Mouse (Mus musculus): ENCODE results near the gene Lhx2. TPM values are rescaled to one million over a fixed set of nuclear protein-coding genes. Genes with fewer than 3 reads are reported as not detected.

Lhx2 gene
- polyA plus RNA-seq, 1 experiment = 0.89 TPM

GRCm38 (mm10) chr2:38354717-38355510 lies 15.8 kb downstream of the Lhx2 start:
- H3K27me3 ChIP-seq (ENCODE audit: control insufficient read depth, insufficient read depth, insufficient read length) = peaks cover 14% of the 10 kb centered on the region
- H3K4me2 ChIP-seq (ENCODE audit: low read depth) = no peak overlapping the region
- no peak overlapping the region for H3ac ChIP-seq (ENCODE audit: control insufficient read depth, insufficient read length)
- H3K36me3 ChIP-seq (ENCODE audit: control insufficient read depth, insufficient read depth) = no peaks in the 10 kb centered on the region
- no peak for TF ChIP-seq E2F4 (IDR thresholded peaks at IDR 0.05; ENCODE audit: insufficient read depth)
- TF ChIP-seq REST (IDR thresholded peaks at IDR 0.05; ENCODE audit: insufficient read depth, insufficient read length) = no peak
- TF ChIP-seq POLR2A (IDR thresholded peaks at IDR 0.05; ENCODE audit: insufficient read length, low read depth) = no peak
- TF ChIP-seq MYOG (IDR thresholded peaks at IDR 0.05; ENCODE audit: control insufficient read depth in 1 of 3, insufficient read depth in 1 of 3, insufficient read length in 2 of 3, low read depth in 2 of 3) = no peak
- no peak for TF ChIP-seq POLR2AphosphoS2 (IDR thresholded peaks at IDR 0.05; ENCODE audit: insufficient read length, low read depth)
- TF ChIP-seq TCF12 (IDR thresholded peaks at IDR 0.05; ENCODE audit: insufficient read depth, poor library complexity, severe bottlenecking) = no peak
- no peak for TF ChIP-seq MAX (IDR thresholded peaks at IDR 0.05; ENCODE audit: low read depth)
- no peak for TF ChIP-seq CEBPB (IDR thresholded peaks at IDR 0.05; ENCODE audit: insufficient read depth, poor library complexity, severe bottlenecking)
- no peaks in the 10 kb centered on the region for H3K79me2 ChIP-seq (ENCODE audit: control insufficient read depth, insufficient read depth)
- H3K4me3 ChIP-seq = no peak overlapping the region

DNA sequence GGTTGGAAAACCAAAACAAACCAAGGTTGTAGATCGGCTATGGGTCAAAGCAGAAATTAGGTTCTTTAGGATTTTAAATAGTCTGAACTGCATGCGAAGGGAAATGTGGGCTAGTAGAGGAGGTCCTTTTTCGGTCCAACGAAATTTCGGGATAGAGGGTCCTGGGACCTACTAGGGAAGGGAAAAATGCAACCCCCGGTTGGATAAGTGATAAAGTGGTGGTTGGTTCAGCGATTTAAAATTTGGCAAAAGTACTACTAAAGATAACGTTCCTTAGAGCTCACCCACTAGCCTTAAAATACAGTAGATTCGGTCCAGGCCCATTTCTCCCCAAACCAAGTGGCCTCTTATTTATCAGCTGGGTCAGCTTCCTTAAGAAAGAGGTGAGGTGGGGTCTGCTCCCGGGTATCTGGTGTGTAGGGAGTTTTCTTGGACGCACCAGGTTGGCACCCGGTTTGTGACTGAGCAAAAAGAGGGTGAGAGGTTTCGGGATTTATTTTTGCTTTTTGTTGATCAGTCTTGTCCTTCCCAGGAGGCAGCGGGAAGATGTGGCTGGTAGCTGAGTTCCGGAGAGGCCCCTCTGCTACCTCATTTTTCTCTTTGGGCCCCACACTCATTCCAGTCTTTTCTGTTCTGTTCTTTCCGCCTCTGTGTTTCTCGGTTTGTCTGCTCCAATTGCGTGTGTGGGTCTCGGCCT lies 16.8 kb downstream of the Lhx2 start:
- Histone ChIP-seq H3K4me2 (ENCODE audit: low read depth) (no peak overlapping the region), H3K79me2 (ENCODE audit: control insufficient read depth, insufficient read depth) (no peaks in the 10 kb centered on the region), H3K4me3 (no peak overlapping the region), H3K36me3 (ENCODE audit: control insufficient read depth, insufficient read depth) (no peaks in the 10 kb centered on the region), H3K27me3 (ENCODE audit: control insufficient read depth, insufficient read depth, insufficient read length) (peaks cover 10% of the 10 kb centered on the region), H3ac (ENCODE audit: control insufficient read depth, insufficient read length) (no peak overlapping the region)
- TF ChIP-seq POLR2A (IDR thresholded peaks at IDR 0.05; ENCODE audit: insufficient read length, low read depth) (no peak), MYOD1 (IDR thresholded peaks at IDR 0.05; ENCODE audit: control insufficient read depth in 1 of 3, insufficient read length in 2 of 3, low read depth in 2 of 3) (no peak), E2F4 (IDR thresholded peaks at IDR 0.05; ENCODE audit: insufficient read depth) (no peak), POLR2AphosphoS2 (IDR thresholded peaks at IDR 0.05; ENCODE audit: insufficient read length, low read depth) (no peak), MAX (IDR thresholded peaks at IDR 0.05; ENCODE audit: low read depth) (no peak), REST (IDR thresholded peaks at IDR 0.05; ENCODE audit: insufficient read depth, insufficient read length) (no peak), TCF3 (IDR thresholded peaks at IDR 0.05; ENCODE audit: insufficient read length, low read depth) (no peak)

DNA sequence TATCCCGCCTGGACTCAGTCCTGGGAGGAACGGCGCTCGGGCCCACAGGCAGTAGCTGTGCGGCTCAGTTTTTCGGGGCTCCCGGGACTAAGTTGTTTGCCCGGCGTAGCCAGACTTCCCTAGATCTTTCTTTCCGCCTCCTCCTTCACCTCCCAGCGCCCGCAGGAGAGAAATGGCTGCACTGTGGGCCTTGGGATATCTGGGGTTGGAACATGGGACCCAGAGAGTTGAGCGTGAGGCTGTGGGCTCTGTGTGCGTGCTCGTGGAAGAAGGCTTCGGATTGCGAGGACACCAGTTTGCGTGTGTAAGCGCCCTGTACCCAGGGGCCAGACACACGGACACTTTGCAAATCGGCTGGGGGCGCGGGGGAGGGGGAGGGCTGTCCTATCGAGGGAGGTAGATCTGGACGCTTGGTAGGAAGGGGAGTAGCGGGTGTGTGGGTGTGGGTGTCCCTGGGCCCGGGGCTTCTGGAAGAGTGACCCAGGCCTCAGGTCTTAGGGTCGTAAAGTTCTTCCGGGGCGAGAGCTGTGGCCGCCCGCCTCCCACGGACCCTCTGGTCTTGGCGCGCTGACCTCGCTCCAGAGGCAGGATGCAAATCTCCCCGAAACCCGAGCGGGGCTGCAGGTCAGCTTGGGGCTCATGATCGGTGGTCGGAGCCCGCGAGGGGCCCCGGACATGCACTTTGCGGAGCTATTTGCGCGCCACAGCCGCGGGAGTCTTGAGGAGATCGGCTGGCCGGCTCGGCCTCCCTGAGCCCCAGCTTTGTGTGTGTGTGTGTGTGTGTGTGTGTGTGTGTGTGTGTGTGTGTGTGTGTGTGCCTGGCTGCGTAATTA lies 17.6 kb downstream of the Lhx2 start:
- no peaks in the 10 kb centered on the region for H3K36me3 ChIP-seq (ENCODE audit: control insufficient read depth, insufficient read depth)
- no peak overlapping the region for H3K4me2 ChIP-seq (ENCODE audit: low read depth)
- peaks cover 3% of the 10 kb centered on the region for H3K27me3 ChIP-seq (ENCODE audit: control insufficient read depth, insufficient read depth, insufficient read length)
- TF ChIP-seq USF1 (IDR thresholded peaks at IDR 0.05; ENCODE audit: low read depth) (no peak), MYOG (IDR thresholded peaks at IDR 0.05; ENCODE audit: control insufficient read depth in 1 of 3, insufficient read depth in 1 of 3, insufficient read length in 2 of 3, low read depth in 2 of 3) (no peak)
- H3K4me3 ChIP-seq = no peak overlapping the region
- H3ac ChIP-seq (ENCODE audit: control insufficient read depth, insufficient read length) = no peak overlapping the region
- H3K79me2 ChIP-seq (ENCODE audit: control insufficient read depth, insufficient read depth) = no peaks in the 10 kb centered on the region

DNA sequence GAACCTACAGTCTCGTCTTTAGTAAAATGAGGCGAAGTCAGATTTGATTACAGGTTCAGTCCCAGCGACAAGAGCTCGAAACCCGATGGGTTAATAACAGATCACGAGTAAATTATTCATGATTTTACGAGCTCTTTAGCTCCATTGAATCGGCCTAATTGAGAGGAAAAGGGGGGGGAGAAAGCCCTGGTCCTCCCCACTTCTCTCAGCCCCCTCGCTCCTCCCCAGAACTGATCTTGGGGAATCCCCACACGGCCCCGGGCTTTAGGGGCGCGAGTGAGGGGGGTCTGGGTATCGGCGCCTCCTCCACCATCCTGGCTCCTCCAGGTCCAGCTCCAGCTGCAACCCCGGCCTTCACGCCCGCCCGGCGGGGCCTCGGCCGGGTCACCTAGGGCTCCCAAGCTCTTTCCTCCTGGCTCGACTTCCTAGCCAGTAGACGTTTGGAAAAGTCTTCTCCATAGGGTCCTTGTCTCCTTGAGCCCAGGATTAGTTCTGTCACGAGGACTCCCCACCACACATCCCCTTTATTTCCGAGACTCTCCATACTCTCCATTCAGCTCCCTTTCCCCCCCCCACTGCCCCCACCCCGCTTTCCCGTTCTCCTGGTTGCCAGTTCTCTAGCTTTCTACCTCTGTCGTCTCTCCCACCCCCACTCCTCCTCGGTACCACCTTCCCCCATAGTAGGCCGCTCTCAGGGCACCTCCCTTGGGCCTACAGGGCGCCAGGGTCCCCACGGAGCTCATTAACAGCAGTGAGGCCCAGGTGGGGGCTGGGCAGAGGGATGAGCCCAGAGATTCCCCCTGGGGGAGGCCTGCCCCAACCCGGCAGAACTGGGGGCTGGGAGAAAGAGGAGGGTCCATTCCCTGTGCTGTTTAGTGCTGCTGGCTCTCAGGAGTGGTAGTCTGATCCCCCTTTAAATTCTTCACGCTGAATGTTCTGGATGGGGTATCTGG lies 18.5 kb downstream of the Lhx2 start:
- Histone ChIP-seq H3K4me2 (ENCODE audit: low read depth) (no peak overlapping the region), H3K27me3 (ENCODE audit: control insufficient read depth, insufficient read depth, insufficient read length) (no peaks in the 10 kb centered on the region), H3K79me2 (ENCODE audit: control insufficient read depth, insufficient read depth) (no peaks in the 10 kb centered on the region), H3K36me3 (ENCODE audit: control insufficient read depth, insufficient read depth) (no peaks in the 10 kb centered on the region), H3K4me3 (no peak overlapping the region), H3ac (ENCODE audit: control insufficient read depth, insufficient read length) (no peak overlapping the region)
- TF ChIP-seq MYOD1 (IDR thresholded peaks at IDR 0.05; ENCODE audit: control insufficient read depth in 1 of 3, insufficient read length in 2 of 3, low read depth in 2 of 3) = no peak
- no peak for TF ChIP-seq POLR2A (IDR thresholded peaks at IDR 0.05; ENCODE audit: insufficient read length, low read depth)
- TF ChIP-seq MYOG (IDR thresholded peaks at IDR 0.05; ENCODE audit: control insufficient read depth in 1 of 3, insufficient read depth in 1 of 3, insufficient read length in 2 of 3, low read depth in 2 of 3) = no peak
- TF ChIP-seq TCF3 (IDR thresholded peaks at IDR 0.05; ENCODE audit: insufficient read length, low read depth) = no peak
- no peak for TF ChIP-seq MAX (IDR thresholded peaks at IDR 0.05; ENCODE audit: low read depth)
